Mouse (Mus musculus) embryonic fibroblast, embryonic 13.5 days (primary cell): ENCODE measurements around the gene Tnik.

Experiments
- CTCF ChIP-seq: IDR thresholded peaks from 2 replicates; pipeline ENCODE4 v1.5.1; 2011; ENCODE audit warnings: mild to moderate bottlenecking, control low read depth, low read length, moderate library complexity, borderline replicate concordance; ENCODE audit not compliant: insufficient read depth
- POLR2A ChIP-seq: IDR thresholded peaks from 2 replicates; pipeline ENCODE4 v1.6.1; 2011; ENCODE audit warnings: low read depth, mild to moderate bottlenecking, control low read depth, low read length, moderate library complexity

DNA sequence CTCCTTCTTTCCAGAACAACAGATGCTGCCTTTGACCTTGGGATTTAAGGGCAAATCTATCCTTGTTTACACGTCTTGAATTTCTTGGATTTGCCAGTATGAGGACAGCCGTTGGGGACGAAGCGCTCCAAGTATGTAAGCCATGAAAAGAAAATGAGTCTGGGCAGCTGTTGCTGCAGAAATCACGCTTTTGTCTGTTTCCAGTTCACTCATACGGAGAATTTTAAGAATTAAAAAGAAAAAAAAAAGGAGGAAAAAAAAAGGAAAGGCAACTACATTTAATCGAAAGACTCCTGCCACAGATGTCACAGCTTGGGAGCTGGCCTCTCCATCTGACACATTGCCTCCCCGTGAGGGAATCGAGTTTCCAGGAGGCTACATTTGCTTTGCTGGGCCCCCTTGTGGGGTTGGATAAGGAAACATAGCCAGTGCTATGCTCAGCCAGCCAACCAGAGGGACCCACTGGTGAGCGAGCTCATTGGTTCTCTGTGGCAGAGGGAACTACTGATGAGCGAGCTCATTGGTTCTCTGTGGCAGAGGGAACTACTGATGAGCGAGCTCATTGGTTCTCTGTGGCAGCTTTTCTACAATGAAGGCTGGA, 145.9 kb downstream of the Tnik start:
- TF ChIP-seq POLR2A (no peak), CTCF (no peak)
